Mouse (Mus musculus) forebrain, embryonic 14.5 days (tissue): ENCODE data around the gene Trappc6a. TPM values are rescaled to one million over a fixed set of nuclear protein-coding genes. Genes with fewer than 3 reads are reported as not detected.

Source experiments
- ATAC-seq: fragments of 200-750 bp; cut with Nextera tagmentation; 2 replicates; pipeline ENCODE4 v1.8.0; 2017; ENCODE audit warnings: mild to moderate bottlenecking, moderate library complexity
- DNase-seq: peaks from one replicate; pipeline ENCODE4 v3.0.0-alpha.2; 2015; ENCODE audit warnings: low spot score
- H3K27ac ChIP-seq: fragments of 300-500 bp; sonication (generic); 2 replicates; pipeline ENCODE4 v1.5.1; 2014; ENCODE audit warnings: low read depth, mild to moderate bottlenecking, control low read depth, low read length, moderate library complexity
- H3K27me3 ChIP-seq: fragments of 300-500 bp; sonication (generic); replicated peaks from 2 replicates; pipeline ENCODE4 v1.6.1; 2014; ENCODE audit warnings: low read length, control low read depth, mixed read lengths; ENCODE audit not compliant: control insufficient read depth, insufficient read depth
- H3K36me3 ChIP-seq: fragments of 300-500 bp; sonication (generic); 2 replicates; pipeline ENCODE4 v1.6.1; 2014; ENCODE audit warnings: low read length, control low read depth; ENCODE audit not compliant: control insufficient read depth, insufficient read depth
- H3K4me1 ChIP-seq: fragments of 300-500 bp; sonication (generic); 2 replicates; pipeline ENCODE4 v1.6.1; 2014; ENCODE audit warnings: antibody characterized with exemption, low read length, control low read depth; ENCODE audit not compliant: control insufficient read depth, insufficient read depth
- H3K4me2 ChIP-seq: fragments of 300-500 bp; sonication (generic); 2 replicates; pipeline ENCODE4 v1.6.1; 2014; ENCODE audit warnings: mild to moderate bottlenecking, control low read depth, low read length
- H3K4me3 ChIP-seq: fragments of 300-500 bp; sonication (generic); 2 replicates; pipeline ENCODE4 v1.5.1; 2014; ENCODE audit warnings: low read depth, low read length, control low read depth
- H3K9ac ChIP-seq: fragments of 300-500 bp; sonication (generic); 2 replicates; pipeline ENCODE4 v1.6.1; 2014; ENCODE audit warnings: mild to moderate bottlenecking, low read length, control low read depth, moderate library complexity
- H3K9me3 ChIP-seq: fragments of 300-500 bp; sonication (generic); replicated peaks from 2 replicates; pipeline ENCODE4 v1.6.1; 2016; ENCODE audit warnings: low read length, control low read depth, mixed read lengths; ENCODE audit not compliant: control insufficient read depth
- WGBS: fragments of 180-500 bp; shearing (Covaris S2); extraction: QIAGEN DNeasy Blood & Tissue Kit; methylation state at CpG from one replicate; pipeline ENCODE4 v1.1.7; 2014; 5-methylcytosine and 5-hydroxymethylcytosine counted together
- polyA plus RNA-seq: library from polyadenylated mRNA; unstranded; fragments of >200 nt; fragmentation: Nextera tagmentation; extraction: Ambion mirVana; gene quantifications from 2 replicates; pipeline ENCODE4 v1.2.1, GENCODE M21; 2014

The Trappc6a gene
- polyA plus RNA-seq, 1 experiment from 2014 or later, result 42.5 TPM

DNA sequence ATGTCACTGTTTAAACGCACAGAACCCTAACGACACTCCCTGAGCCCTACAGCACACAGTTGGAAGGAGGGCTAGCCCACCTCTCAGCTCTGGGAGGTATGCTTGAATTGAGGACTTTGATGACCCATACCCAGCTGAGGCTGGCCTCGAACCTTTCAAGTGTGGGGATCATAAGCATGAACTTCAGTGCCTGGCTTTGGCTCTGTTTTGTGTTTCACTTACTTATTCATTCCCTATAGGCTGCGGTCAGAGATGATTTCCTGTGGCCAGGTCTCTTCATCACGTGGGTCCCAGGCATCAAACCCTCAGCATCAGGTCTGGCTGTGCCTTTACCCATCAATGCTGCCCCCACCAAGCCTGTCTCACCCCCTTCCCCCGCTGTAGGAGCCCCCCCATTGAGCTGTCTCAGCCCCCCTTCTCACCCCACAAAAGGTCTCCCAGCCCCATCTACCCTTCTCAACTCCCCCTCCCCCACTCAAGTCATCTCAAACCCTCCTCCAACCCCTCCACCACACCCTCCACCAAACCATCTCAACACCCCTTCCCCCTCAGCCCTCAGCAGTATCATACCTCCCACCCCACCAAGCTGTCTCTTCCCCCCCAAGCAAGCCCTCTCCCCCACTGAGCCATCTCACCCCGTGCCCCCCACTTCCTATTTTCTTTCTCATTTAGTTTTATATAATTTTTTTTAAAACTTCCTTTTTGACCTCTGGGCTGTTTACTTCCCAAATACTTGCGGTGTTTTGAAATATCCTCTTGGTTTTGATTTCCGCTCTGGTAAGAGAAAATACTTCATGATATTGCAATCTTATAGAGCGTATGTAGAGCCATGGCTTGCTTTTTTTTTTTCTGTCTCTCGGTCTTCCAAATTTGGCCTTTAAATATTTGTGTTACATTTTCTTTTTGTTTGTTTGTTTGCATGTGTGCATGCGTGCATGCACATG lies 7.5 kb upstream of the Trappc6a start:
- Histone ChIP-seq H3K4me2 (no peak overlapping the region), H3K4me3 (no peak overlapping the region), H3K27me3 (no peaks in the 10 kb centered on the region), H3K36me3 (no peaks in the 10 kb centered on the region), H3K9me3 (no peaks in the 10 kb centered on the region), H3K27ac (no peak overlapping the region), H3K4me1 (no peaks in the 10 kb centered on the region), H3K9ac (no peak overlapping the region)
- no peak for ATAC-seq
- no peak for DNase-seq
- 74% methylated on average over 12 of the region's 12 CpGs for WGBS

DNA sequence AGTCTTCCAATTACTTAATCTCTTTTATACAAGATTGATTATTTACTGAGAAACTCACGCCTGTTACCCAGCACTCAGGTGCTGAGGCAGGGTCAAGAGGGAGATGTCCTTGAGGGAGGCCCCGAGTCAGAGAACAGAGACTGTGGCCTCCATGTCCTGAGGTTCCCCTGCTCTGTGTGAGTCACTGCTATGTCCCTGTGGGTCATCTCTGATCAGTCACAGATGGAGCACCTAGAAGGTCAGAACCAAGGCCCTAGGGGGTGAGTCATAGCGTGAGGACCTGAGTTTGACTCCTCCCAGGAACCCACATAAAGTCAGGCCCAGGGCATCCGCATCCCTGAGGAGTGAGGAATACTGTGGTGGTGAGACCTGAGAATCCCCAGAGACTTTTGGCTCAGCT lies 6.5 kb upstream of the Trappc6a start:
- H3K36me3 ChIP-seq, result no peaks in the 10 kb centered on the region
- WGBS, result 81% methylated on average over 4 of the region's 4 CpGs
- no peak overlapping the region for H3K4me2 ChIP-seq
- no peak overlapping the region for H3K9ac ChIP-seq
- no peak for DNase-seq
- no peak overlapping the region for H3K4me3 ChIP-seq
- H3K27me3 ChIP-seq, result no peaks in the 10 kb centered on the region
- H3K9me3 ChIP-seq, result no peaks in the 10 kb centered on the region
- 0 out of 2 replicates have a peak, but pooled peaks cover 4% of the 10 kb centered on the region for H3K4me1 ChIP-seq
- H3K27ac ChIP-seq, result no peak overlapping the region
- ATAC-seq, result no peak

- Histone ChIP-seq H3K9me3 (no peaks in the 10 kb centered on the region), H3K27ac (no peak overlapping the region), H3K4me1 (peaks cover 10% of the 10 kb centered on the region), H3K27me3 (no peaks in the 10 kb centered on the region), H3K9ac (no peak overlapping the region), H3K4me3 (no peak overlapping the region), H3K36me3 (no peaks in the 10 kb centered on the region), H3K4me2 (no peak overlapping the region)
- ATAC-seq, result no peak
- DNase-seq, result peak; percentile 62
- 41% methylated on average over 5 of the region's 5 CpGs for WGBS
Observed at GRCm38 (mm10) chr7:19503481-19504068, 4.6 kb upstream of the Trappc6a start.

GRCm38 (mm10) chr7:19506326-19506725 lies 1.9 kb upstream of the Trappc6a start:
- H3K4me3 ChIP-seq, result peak overlapping the region; percentile 83; the same call in 1 of the 2 replicates
- no peak overlapping the region for H3K27ac ChIP-seq
- H3K27me3 ChIP-seq, result no peaks in the 10 kb centered on the region
- H3K9me3 ChIP-seq, result no peaks in the 10 kb centered on the region
- H3K4me2 ChIP-seq, result peak overlapping the region; percentile 93
- no peaks in the 10 kb centered on the region for H3K36me3 ChIP-seq
- ATAC-seq (no peak), DNase-seq (no peak)
- WGBS, result 21% methylated on average over 6 of the region's 6 CpGs
- peaks cover 10% of the 10 kb centered on the region for H3K4me1 ChIP-seq
- peak overlapping the region; percentile 84 for H3K9ac ChIP-seq

DNA sequence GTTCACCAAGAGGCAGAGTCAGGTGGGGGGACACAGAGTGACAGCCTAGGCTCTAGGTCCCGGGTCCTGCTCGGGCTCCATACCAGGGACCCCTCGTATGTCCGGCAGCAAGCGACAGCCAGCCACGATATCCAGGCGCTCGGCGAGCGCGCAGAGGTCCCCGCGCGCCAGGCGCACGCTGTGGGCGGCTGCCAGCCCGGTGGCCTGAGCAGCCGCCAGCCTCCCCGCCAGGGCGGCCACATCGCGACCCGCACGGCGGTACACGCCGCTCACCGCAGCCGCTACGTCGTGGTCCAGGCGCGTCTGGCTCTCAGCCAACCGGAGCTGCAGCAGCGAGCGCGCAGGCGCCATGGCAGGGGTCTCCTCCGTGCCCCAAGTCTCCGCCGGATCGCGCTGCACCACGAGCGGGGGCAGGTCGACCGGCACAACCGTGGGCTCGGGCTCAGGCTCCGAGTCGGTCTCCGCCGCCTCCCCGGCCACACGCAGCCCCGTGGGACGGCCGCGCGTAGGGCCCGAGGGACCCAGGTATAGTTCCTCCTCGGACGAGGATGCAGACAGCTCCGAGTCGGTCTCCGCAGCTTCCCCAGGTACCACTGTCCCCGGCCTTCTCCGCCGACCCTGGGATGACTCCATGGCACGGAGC lies 1.1 kb upstream of the Trappc6a start:
- H3K9ac ChIP-seq, result peak overlapping the region; percentile 84
- H3K4me3 ChIP-seq, result peak overlapping the region; percentile 83
- H3K4me1 ChIP-seq, result peaks cover 10% of the 10 kb centered on the region
- peak overlapping the region; percentile 93 for H3K4me2 ChIP-seq
- under 1% methylated on average over 71 of the region's 71 CpGs for WGBS
- DNase-seq (peak; percentile 82), ATAC-seq (peak; percentile 24; the same call in 1 of the 2 replicates)
- H3K27ac ChIP-seq, result peak overlapping the region; percentile 21; the same call in 1 of the 2 replicates
- H3K27me3 ChIP-seq, result no peaks in the 10 kb centered on the region
- H3K9me3 ChIP-seq, result no peaks in the 10 kb centered on the region
- H3K36me3 ChIP-seq, result no peaks in the 10 kb centered on the region

- Histone ChIP-seq H3K4me1 (peaks cover 10% of the 10 kb centered on the region), H3K9ac (peak overlapping the region; percentile 84), H3K9me3 (no peaks in the 10 kb centered on the region), H3K36me3 (no peaks in the 10 kb centered on the region), H3K4me3 (peak overlapping the region; percentile 83), H3K27me3 (no peaks in the 10 kb centered on the region), H3K4me2 (peak overlapping the region; percentile 93), H3K27ac (0 out of 2 replicates have a peak overlapping the region, but pooled peaks have one; percentile 27)
- peak; percentile 0; the same call in 1 of the 2 replicates for ATAC-seq
- no peak for DNase-seq
- 4% methylated on average over 18 of the region's 18 CpGs for WGBS
Observed at GRCm38 (mm10) chr7:19507612-19507981, 598 bp upstream of the Trappc6a start.

DNA sequence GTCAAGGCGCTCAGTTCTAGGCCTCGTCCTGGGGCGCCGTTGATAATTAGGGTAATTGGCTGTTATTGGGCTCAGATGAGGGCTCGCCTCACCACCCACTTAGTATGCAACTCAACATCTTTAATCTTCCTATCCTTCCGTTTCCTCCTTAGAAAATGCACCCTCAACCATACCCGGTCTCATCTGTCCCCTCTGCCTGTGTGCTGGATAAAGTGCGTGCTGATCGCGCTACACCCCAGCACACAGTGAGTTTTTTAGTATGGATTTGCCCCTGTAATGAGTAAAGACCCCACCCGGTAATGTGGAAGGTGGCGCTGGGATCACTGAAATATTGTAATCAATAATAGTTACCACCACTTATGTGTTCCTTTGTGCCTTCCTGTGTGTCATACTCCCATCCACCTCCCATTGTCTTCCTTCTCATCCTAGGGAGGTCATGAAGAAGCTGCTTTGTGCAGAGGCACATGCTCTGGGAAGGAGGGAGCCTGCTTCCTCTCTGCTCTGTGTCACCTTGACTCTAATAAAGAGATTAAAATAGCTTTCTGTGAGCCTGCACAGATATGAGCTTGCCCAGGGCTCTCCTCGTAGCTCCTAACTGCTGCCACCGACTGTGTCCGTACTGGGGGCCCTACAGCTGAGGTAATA lies 851 bp downstream of the Trappc6a start:
- DNase-seq (peak; percentile 17), ATAC-seq (peak; percentile 10; the same call in 1 of the 2 replicates)

DNA sequence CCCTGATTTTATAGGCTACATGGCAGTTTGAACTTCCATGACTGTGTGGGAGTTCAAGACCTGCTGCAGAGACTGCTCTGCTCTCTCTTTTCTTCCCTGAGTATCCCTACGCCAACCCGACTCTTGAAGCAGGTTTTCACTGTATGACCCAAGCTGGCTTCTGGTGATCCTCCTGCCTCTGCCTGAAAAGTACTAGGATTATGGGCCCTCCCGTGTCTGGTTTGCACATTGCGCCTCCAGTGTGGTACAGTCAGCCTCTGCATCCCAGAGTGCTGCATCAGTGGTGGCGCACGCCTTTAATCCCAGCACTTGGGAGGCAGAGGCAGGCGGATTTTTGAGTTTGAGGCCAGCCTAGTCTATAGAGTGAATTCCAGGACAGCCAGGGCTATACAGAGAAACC lies 1.6 kb downstream of the Trappc6a start:
- H3K36me3 ChIP-seq, result no peaks in the 10 kb centered on the region
- peaks cover 10% of the 10 kb centered on the region for H3K4me1 ChIP-seq
- H3K4me3 ChIP-seq, result no peak overlapping the region
- DNase-seq (no peak), ATAC-seq (no peak)
- H3K27ac ChIP-seq, result no peak overlapping the region
- peak overlapping the region; percentile 93 for H3K4me2 ChIP-seq
- H3K27me3 ChIP-seq, result no peaks in the 10 kb centered on the region
- 92% methylated on average over 7 of the region's 7 CpGs for WGBS
- H3K9ac ChIP-seq, result peak overlapping the region; percentile 84; the same call in 1 of the 2 replicates
- no peaks in the 10 kb centered on the region for H3K9me3 ChIP-seq

More for the DNA sequence above, 851 bp downstream of the Trappc6a start:
- peak overlapping the region; percentile 84 for H3K9ac ChIP-seq
- no peaks in the 10 kb centered on the region for H3K27me3 ChIP-seq
- no peaks in the 10 kb centered on the region for H3K36me3 ChIP-seq
- 11% methylated on average over 15 of the region's 15 CpGs for WGBS
- peak overlapping the region; percentile 93 for H3K4me2 ChIP-seq
- no peaks in the 10 kb centered on the region for H3K9me3 ChIP-seq
- peak overlapping the region; percentile 81 for H3K27ac ChIP-seq
- peaks cover 10% of the 10 kb centered on the region for H3K4me1 ChIP-seq
- H3K4me3 ChIP-seq, result peak overlapping the region; percentile 83
